Mouse (Mus musculus) MEL (cell line): ENCODE measurements around the gene Pptc7. TPM values are rescaled to one million over a fixed set of nuclear protein-coding genes. Genes with fewer than 3 reads are reported as not detected.

Experiments used
- DNase-seq: peaks from one replicate; pipeline ENCODE4 v3.0.0; 2011; ENCODE audit warnings: low read depth, low spot score
- H3K27ac ChIP-seq: 2 replicates; pipeline ENCODE4 v1.5.1; 2012; ENCODE audit warnings: low read depth, mild to moderate bottlenecking, control low read depth, low read length, moderate library complexity; ENCODE audit not compliant: control insufficient read depth
- H3K27me3 ChIP-seq, 2 experiments: fragments of 150-350 bp in 1 of 2; sonication (generic) in 1 of 2; 2 replicates each; pipeline ENCODE4 v1.6.1; 2012; ENCODE audit warnings: low read length in 2 of 2, mild to moderate bottlenecking in 2 of 2, improper control_type of control experiment in 1 of 2, moderate library complexity in 1 of 2; ENCODE audit not compliant: insufficient read depth in 2 of 2, control insufficient read depth in 1 of 2
- H3K36me3 ChIP-seq, 2 experiments: 2 replicates each; pipeline ENCODE4 v1.6.1; 2012 to 2014; ENCODE audit warnings: low read length in 2 of 2, improper control_type of control experiment in 1 of 2, inconsistent platforms in 1 of 2, mild to moderate bottlenecking in 1 of 2; ENCODE audit not compliant: insufficient read depth in 2 of 2, control insufficient read depth in 1 of 2
- H3K4me1 ChIP-seq, 2 experiments: fragments of 150-350 bp in 1 of 2; sonication (generic) in 1 of 2; 2 replicates each; pipeline ENCODE4 v1.6.1; 2012; ENCODE audit warnings: low read length in 2 of 2, improper control_type of control experiment in 1 of 2, mild to moderate bottlenecking in 1 of 2; ENCODE audit not compliant: insufficient read depth in 2 of 2, control insufficient read depth in 1 of 2
- H3K4me3 ChIP-seq, 2 experiments: fragments of 150-350 bp in 1 of 2; sonication (generic) in 1 of 2; 2 replicates each; pipeline ENCODE4 v1.5.1; 2012; ENCODE audit warnings: low read depth in 2 of 2, low read length in 2 of 2, mild to moderate bottlenecking in 2 of 2, moderate library complexity in 2 of 2, control low read depth in 1 of 2, improper control_type of control experiment in 1 of 2; ENCODE audit not compliant: control insufficient read depth in 1 of 2, insufficient read depth in 1 of 2
- H3K79me2 ChIP-seq: 2 replicates; pipeline ENCODE4 v1.6.1; 2012; ENCODE audit warnings: mild to moderate bottlenecking, low read length, moderate library complexity; ENCODE audit not compliant: control insufficient read depth, poor library complexity, insufficient read depth
- H3K9ac ChIP-seq: 2 replicates; pipeline ENCODE4 v1.6.1; 2012; ENCODE audit warnings: low read depth, mild to moderate bottlenecking, control low read depth, low read length, moderate library complexity; ENCODE audit not compliant: control insufficient read depth, poor library complexity, severe bottlenecking
- H3K9me3 ChIP-seq: fragments of 150-350 bp; sonication (generic); replicated peaks from 2 replicates; pipeline ENCODE4 v1.6.1; 2012; ENCODE audit warnings: mild to moderate bottlenecking, low read length, improper control_type of control experiment, moderate library complexity; ENCODE audit not compliant: insufficient read depth
- BHLHE40 ChIP-seq: IDR thresholded peaks from 2 replicates; pipeline ENCODE4 v1.6.1; 2012; ENCODE audit warnings: low read depth, mild to moderate bottlenecking, inconsistent platforms, low read length, improper control_type of control experiment, borderline replicate concordance
- E2F4 ChIP-seq: IDR thresholded peaks from 2 replicates; pipeline ENCODE4 v1.6.1; 2011; ENCODE audit warnings: low read depth, low read length, improper control_type of control experiment, borderline replicate concordance
- GABPA ChIP-seq: IDR thresholded peaks from 2 replicates; pipeline ENCODE4 v1.6.1; 2012; ENCODE audit warnings: low read depth, mild to moderate bottlenecking, inconsistent platforms, low read length, improper control_type of control experiment, moderate library complexity
- GATA1 ChIP-seq: IDR thresholded peaks from 2 replicates; pipeline ENCODE4 v1.6.1; 2011; ENCODE audit warnings: low read depth, low read length, improper control_type of control experiment
- HCFC1 ChIP-seq: IDR thresholded peaks from 2 replicates; pipeline ENCODE4 v1.6.1; 2012; ENCODE audit warnings: low read depth, mild to moderate bottlenecking, inconsistent platforms, low read length, improper control_type of control experiment, moderate library complexity
- JUND ChIP-seq: IDR thresholded peaks from 2 replicates; pipeline ENCODE4 v1.6.1; 2011; ENCODE audit warnings: low read depth, mild to moderate bottlenecking, improper control_type of control experiment, low read length
- KAT2A ChIP-seq: conservative IDR thresholded peaks from 2 replicates; pipeline ENCODE4 v1.6.1; 2012; ENCODE audit warnings: low read depth, low read length, improper control_type of control experiment, inconsistent platforms
- MAFK ChIP-seq: IDR thresholded peaks from 2 replicates; pipeline ENCODE4 v1.6.1; 2011; ENCODE audit warnings: low read depth, mild to moderate bottlenecking, low read length, improper control_type of control experiment, borderline replicate concordance
- MAX ChIP-seq: IDR thresholded peaks from 2 replicates; pipeline ENCODE4 v1.6.1; 2011; ENCODE audit warnings: low read length, improper control_type of control experiment
- MAZ ChIP-seq: IDR thresholded peaks from 2 replicates; pipeline ENCODE4 v1.6.1; 2012; ENCODE audit warnings: low read depth, mild to moderate bottlenecking, inconsistent platforms, low read length, improper control_type of control experiment
- MYB ChIP-seq: IDR thresholded peaks from 2 replicates; pipeline ENCODE4 v1.6.1; 2011; ENCODE audit warnings: mild to moderate bottlenecking, low read depth, low read length, improper control_type of control experiment
- MYC ChIP-seq: IDR thresholded peaks from 2 replicates; pipeline ENCODE4 v1.6.1; 2011; ENCODE audit warnings: low read depth, mild to moderate bottlenecking, low read length, improper control_type of control experiment, moderate library complexity
- NELFE ChIP-seq: IDR thresholded peaks from 2 replicates; pipeline ENCODE4 v1.6.1; 2011; ENCODE audit warnings: low read depth, low read length, improper control_type of control experiment
- POLR2A ChIP-seq, 2 experiments: IDR thresholded peaks; 2 replicates each; pipeline ENCODE4 v1.6.1; 2011 to 2012; ENCODE audit warnings: low read length in 2 of 2, mild to moderate bottlenecking in 2 of 2, control low read depth in 1 of 2, improper control_type of control experiment in 1 of 2, low read depth in 1 of 2, moderate library complexity in 1 of 2; ENCODE audit not compliant: control insufficient read depth in 1 of 2, insufficient read depth in 1 of 2, poor library complexity in 1 of 2
- POLR2AphosphoS2 ChIP-seq: IDR thresholded peaks from 2 replicates; pipeline ENCODE4 v1.6.1; 2011; ENCODE audit warnings: low read length, improper control_type of control experiment
- POLR2AphosphoS5 ChIP-seq: IDR thresholded peaks from 2 replicates; pipeline ENCODE4 v1.6.1; 2012; ENCODE audit warnings: low read depth, borderline replicate concordance, mild to moderate bottlenecking, inconsistent platforms, low read length, moderate library complexity, mixed read lengths
- RAD21 ChIP-seq: IDR thresholded peaks from 2 replicates; pipeline ENCODE4 v1.6.1; 2011; ENCODE audit warnings: mild to moderate bottlenecking, low read depth, low read length, improper control_type of control experiment
- RCOR1 ChIP-seq: IDR thresholded peaks from 2 replicates; pipeline ENCODE4 v1.6.1; 2012; ENCODE audit warnings: low read depth, mild to moderate bottlenecking, inconsistent platforms, low read length, improper control_type of control experiment
- SIN3A ChIP-seq: IDR thresholded peaks from 2 replicates; pipeline ENCODE4 v1.6.1; 2012; ENCODE audit warnings: low read length, improper control_type of control experiment, inconsistent platforms
- TAL1 ChIP-seq: IDR thresholded peaks from 2 replicates; pipeline ENCODE4 v1.6.1; 2012; ENCODE audit warnings: mild to moderate bottlenecking, inconsistent platforms, low read length, moderate library complexity, mixed read lengths
- TBP ChIP-seq: IDR thresholded peaks from 2 replicates; pipeline ENCODE4 v1.8.0; 2011; ENCODE audit warnings: low read depth, low read length, improper control_type of control experiment
- TCF12 ChIP-seq: IDR thresholded peaks from 2 replicates; pipeline ENCODE4 v1.6.1; 2014; ENCODE audit warnings: low read depth, mild to moderate bottlenecking, inconsistent platforms, low read length, improper control_type of control experiment, moderate library complexity
- UBTF ChIP-seq: IDR thresholded peaks from 2 replicates; pipeline ENCODE4 v1.6.1; 2012; ENCODE audit warnings: low read depth, mild to moderate bottlenecking, inconsistent platforms, low read length, improper control_type of control experiment, moderate library complexity, borderline replicate concordance; ENCODE audit not compliant: insufficient read depth
- USF1 ChIP-seq: IDR thresholded peaks from 2 replicates; pipeline ENCODE4 v1.6.1; 2014; ENCODE audit warnings: low read depth, mild to moderate bottlenecking, inconsistent platforms, low read length, improper control_type of control experiment, moderate library complexity
- USF2 ChIP-seq, 2 experiments: IDR thresholded peaks; 2 replicates each; pipeline ENCODE4 v1.6.1; 2011 to 2012; ENCODE audit warnings: improper control_type of control experiment in 2 of 2, low read length in 2 of 2, borderline replicate concordance in 1 of 2, inconsistent platforms in 1 of 2, low read depth in 1 of 2, mild to moderate bottlenecking in 1 of 2; ENCODE audit not compliant: insufficient read depth in 1 of 2
- ZMIZ1 ChIP-seq: IDR thresholded peaks from 2 replicates; pipeline ENCODE4 v1.6.1; 2012; ENCODE audit warnings: low read depth, mild to moderate bottlenecking, inconsistent platforms, low read length, improper control_type of control experiment, moderate library complexity
- ZNF384 ChIP-seq: IDR thresholded peaks from 2 replicates; pipeline ENCODE4 v1.6.1; 2012; ENCODE audit warnings: low read depth, mild to moderate bottlenecking, inconsistent platforms, low read length, improper control_type of control experiment
- polyA plus RNA-seq, 2 experiments: library from polyadenylated mRNA; stranded (reverse) in 1 of 2; unstranded in 1 of 2; fragments of >175 nt in 1 of 2; fragments of >200 nt in 1 of 2; gene quantifications; 2 replicates each; pipeline versions ENCODE4 v1.2.1 to v1.2.4; 2012; ENCODE audit warnings: low replicate concordance in 2 of 2, low read depth in 1 of 2; ENCODE audit not compliant: insufficient read length in 2 of 2, insufficient read depth in 1 of 2, missing spikeins in 1 of 2
- total RNA-seq: library from RNA; depleted of rRNA; stranded (reverse); fragments of 300-350 nt; gene quantifications from 2 replicates; pipeline ENCODE4 v1.2.3, GENCODE M21; 2012

The Pptc7 gene
- total and polyA plus RNA-seq, 3 experiments = 17.3 to 22.3 TPM; not detected in 1

DNA sequence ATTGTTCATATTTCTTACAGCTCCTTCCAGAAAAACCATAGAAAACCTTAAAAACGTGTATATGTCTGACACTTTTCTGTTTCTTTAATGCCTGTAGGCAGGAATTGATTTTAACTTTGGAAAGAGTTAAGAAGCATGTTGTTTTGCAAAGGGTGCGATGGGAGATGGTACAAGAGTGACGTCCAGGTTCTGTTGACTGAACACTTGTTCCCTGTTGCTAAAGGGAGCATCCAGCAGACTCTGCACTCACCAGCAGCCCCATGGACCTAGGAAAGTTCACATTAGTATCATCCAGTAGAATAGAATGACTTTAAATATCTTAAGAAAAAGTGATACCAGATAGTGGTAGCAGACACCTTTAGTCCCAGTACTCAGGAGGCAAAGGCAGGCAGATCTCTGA is 22.4 kb downstream of the Pptc7 start:
- Histone ChIP-seq H3K79me2 (peaks cover 17% of the 10 kb centered on the region; the same call in 1 of the 2 replicates), H3K4me1 (no peaks in the 10 kb centered on the region), H3K27me3 (no peaks in the 10 kb centered on the region), H3K27ac (no peak overlapping the region), H3K36me3 (peaks cover 0 to 2% of the 10 kb centered on the region in 2 experiments; a peak in 2 of 4 replicates), H3K9me3 (no peaks in the 10 kb centered on the region), H3K4me3 (no peak overlapping the region), H3K9ac (no peak overlapping the region)
- TF ChIP-seq SIN3A (no peak), HCFC1 (no peak), RCOR1 (no peak), BHLHE40 (no peak), POLR2AphosphoS2 (no peak), ZNF384 (no peak), GABPA (no peak), POLR2AphosphoS5 (no peak), MYC (no peak), MAZ (no peak), USF1 (no peak), GATA1 (no peak), KAT2A (no peak), RAD21 (no peak), POLR2A (IDR thresholded peaks at IDR 0.05; ENCODE audit: control insufficient read depth in 1 of 2, insufficient read depth in 1 of 2, low read depth in 1 of 2, low read length in 2 of 2, poor library complexity in 1 of 2) (no peak), TCF12 (no peak), E2F4 (no peak), JUND (no peak)
- no peak for DNase-seq

DNA sequence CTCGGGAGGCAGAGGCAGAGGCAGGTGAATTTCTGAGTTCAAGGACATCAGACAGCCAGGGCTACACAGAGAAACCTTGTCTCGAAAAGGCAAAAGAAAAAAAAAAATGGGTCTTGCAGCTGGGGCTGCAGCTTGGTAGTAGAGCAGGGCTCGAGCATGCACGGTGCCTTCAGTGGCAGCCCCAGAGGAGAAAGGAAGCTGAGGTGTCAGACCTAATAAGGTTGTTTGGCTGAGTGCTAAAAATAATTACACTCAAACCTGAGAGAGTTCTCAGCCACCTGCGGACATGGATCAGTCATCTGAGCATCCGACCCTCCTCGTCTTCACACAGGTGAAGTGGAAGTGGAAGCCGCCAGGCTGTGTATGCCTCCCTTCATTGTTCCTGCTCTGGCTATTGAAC is 26.5 kb downstream of the Pptc7 start:
- TF ChIP-seq E2F4 (no peak), NELFE (no peak), MYB (no peak), RCOR1 (no peak), TCF12 (no peak), TBP (no peak), JUND (no peak), POLR2AphosphoS2 (no peak), USF2 (IDR thresholded peaks at IDR 0.05; ENCODE audit: borderline replicate concordance in 1 of 2, insufficient read depth in 1 of 2, low read depth in 1 of 2, low read length in 2 of 2) (no peak), ZMIZ1 (no peak), TAL1 (no peak), USF1 (no peak), MAFK (no peak), MAX (no peak), UBTF (no peak)
- H3K9me3 ChIP-seq = no peaks in the 10 kb centered on the region
- H3K27me3 ChIP-seq = no peaks in the 10 kb centered on the region
- H3K79me2 ChIP-seq = peaks cover under 1% of the 10 kb centered on the region; the same call in 1 of the 2 replicates
- DNase-seq = no peak
- H3K27ac ChIP-seq = no peak overlapping the region
- no peak overlapping the region for H3K9ac ChIP-seq
- peaks cover 5% of the 10 kb centered on the region in 2 experiments; a peak in 3 of 4 replicates for H3K36me3 ChIP-seq
- H3K4me3 ChIP-seq = no peak overlapping the region
- H3K4me1 ChIP-seq = peaks cover 0 to 7% of the 10 kb centered on the region in 2 experiments; a peak in 2 of 4 replicates
